Mouse (Mus musculus): ENCODE measurements around the gene Sort1.

- TF ChIP-seq CTCF (conservative IDR thresholded peaks at IDR 0.05; ENCODE audit: low read length) = no peak
- no peak for TF ChIP-seq NANOG (IDR thresholded peaks at IDR 0.05; ENCODE audit: borderline replicate concordance, low read length)
Measured at GRCm38 (mm10) chr3:108386186-108386585, 102.3 kb downstream of the Sort1 start.
